Mouse (Mus musculus) G1E-ER4 (cell line): Measurements from ENCODE around the gene Pxylp1. TPM values are rescaled to one million over a fixed set of nuclear protein-coding genes. Genes with fewer than 3 reads are reported as not detected.

Source experiments
- GATA1 ChIP-seq: IDR thresholded peaks from one replicate; pipeline ENCODE4 v1.8.0; 2012; ENCODE audit warnings: low read length, inconsistent platforms
- polyA plus RNA-seq: library from polyadenylated mRNA; stranded (reverse); fragments of >175 nt; gene quantifications from 2 replicates; pipeline ENCODE4 v1.2.3, GENCODE M21; 2012

Pxylp1 gene
- polyA plus RNA-seq, 1 experiment, result not detected

DNA sequence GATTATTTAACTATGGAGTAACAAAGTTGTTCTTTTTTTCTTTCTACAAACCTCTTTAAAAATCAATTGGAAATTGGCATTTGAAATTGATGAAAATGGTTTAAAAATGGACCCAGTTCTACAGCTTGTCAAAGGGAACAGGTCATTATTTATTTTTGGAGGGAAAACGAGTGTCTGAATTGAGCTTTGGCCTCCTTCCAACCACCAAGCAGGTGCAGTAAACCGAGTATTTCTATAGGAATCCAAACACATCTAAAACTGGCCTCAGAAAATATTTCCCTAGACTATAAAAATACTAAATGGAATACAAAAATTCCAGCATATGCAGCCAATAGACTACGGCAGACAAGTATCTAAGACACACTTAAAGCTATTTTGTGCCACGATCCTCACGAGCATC, 68.9 kb downstream of the Pxylp1 start:
- TF ChIP-seq GATA1, result no peak

DNA sequence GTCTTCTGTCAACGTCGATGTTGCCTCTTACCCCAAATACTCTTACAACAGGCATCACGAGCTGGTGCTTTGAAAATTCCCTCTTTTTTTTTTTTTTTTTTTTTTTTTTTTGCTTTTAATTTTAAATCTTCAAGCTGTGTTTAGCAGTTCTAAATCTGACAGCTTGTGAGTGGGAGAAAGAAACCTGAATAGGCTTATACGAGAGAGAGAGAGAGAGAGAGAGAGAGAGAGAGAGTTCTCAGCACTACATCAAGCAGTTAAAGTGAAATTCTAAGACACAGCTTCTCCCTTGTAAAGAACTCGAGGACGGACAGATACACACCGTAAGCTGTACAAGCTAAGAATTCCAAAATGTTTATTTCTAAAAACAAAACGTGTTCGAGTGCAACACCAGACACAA, 69.5 kb downstream of the Pxylp1 start:
- TF ChIP-seq GATA1, result no peak

DNA sequence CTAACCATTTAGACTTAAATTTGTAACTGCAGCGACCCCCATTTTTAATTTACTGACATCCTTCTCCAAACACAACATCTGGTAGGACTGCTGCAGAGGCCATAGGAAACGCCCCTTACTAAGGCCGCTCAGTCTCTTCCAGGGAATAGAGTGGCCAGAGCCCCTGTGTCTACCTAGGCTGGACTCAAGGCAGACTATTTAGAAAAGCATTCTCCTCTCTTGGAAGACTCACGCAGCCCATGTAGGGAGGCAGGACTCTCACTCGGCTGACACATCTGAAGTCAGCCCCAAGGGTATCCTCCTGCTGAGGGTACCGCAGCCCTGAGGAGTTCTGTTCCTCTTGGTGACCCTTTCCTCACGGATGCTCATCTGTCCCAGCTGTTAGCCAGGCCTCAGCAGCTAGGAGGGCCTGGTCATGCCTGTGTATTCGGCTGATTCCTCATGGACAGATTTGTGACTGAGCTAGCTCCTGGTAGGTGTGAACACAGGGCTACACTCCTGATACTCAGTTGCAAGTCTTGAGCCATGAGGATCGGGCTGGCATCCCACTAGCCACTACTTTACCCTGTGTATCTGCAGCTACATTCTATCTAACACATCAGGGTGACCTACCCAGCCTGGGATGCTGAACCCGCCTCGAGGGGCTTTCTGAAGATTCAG, 73.5 kb downstream of the Pxylp1 start:
- no peak for TF ChIP-seq GATA1

DNA sequence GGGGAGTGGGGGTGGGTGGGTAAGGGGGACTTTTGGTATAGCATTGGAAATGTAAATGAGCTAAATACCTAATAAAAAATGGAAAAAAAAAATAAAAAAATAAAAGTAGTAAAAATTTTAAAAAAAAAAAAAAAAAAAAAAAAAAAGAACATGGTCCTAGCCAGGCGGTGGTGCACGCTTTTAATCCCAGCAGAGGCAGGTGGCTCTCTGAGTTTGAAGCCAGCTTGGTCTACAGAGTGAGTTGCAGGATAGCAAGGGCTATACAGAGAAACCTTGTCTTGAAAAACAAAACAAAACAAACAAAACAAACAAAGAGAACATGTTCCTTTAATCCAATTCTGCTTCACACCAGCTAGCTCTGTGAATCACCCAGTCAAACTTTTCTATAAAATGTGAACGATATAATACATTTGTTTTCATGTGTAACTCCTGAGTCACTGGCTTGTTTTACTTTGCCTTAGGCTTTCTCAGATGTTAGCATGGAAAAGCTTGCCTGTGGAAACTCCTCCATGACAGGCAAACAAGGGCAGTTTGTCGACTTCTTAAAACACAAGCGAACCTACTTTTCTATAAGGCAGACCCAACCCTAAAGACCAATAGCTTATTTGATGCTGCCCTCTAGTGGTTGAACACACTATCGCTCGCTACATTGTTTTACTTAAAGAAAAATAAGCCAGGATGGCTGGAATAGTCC, 74.2 kb downstream of the Pxylp1 start:
- no peak for TF ChIP-seq GATA1

DNA sequence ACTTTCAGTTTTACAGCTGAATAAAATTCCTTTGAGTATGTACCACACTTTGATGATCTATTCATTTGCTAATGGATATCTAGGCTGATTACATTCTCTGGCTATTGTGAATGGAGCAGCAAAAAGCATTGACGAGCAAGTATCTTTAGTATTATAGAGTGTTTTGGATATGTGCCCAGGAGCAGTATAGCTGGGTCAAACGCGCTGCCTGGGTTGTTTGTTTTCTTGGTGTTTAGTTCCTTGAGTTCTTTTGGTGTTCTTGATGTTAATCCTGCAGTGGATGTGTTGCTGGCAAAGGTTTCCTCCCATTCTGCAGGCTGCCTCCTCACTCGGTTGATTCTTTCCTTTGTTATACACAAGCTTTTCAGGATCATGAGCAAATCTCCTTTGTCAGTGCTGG, 80.5 kb downstream of the Pxylp1 start:
- no peak for TF ChIP-seq GATA1

DNA sequence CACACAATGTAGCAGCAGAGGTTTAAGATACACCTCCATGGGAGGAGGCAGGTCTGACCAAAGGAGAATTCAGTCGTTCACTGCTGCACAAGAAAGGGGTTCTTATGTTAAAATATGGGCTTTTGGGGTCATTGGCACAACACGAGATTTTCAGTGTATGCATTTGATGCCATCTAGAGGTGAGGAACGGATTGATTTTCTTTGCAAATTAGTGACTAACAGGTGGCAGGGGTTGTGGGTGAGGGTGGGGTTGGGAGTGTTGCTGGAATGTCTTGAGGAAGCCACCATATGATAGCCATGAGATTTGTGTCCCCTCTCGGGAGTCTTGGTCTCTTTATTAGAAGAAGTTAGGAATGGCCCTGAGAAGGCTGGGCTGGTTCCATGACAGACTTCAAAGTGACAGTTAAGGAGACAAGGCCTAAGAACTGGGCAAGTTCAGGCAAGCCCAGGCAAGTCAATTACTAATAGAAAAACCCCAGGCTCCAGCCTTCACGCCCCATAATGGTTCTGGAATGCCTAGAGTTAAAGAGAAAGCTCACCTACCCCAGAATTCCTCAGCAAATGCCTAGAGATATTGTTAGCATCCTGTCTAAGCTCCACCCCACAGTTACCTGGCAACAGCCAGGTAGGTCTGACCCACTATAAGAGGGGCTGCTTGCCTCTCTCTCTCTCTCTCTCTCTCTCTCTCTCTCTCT, 92.2 kb downstream of the Pxylp1 start:
- TF ChIP-seq GATA1, result no peak

DNA sequence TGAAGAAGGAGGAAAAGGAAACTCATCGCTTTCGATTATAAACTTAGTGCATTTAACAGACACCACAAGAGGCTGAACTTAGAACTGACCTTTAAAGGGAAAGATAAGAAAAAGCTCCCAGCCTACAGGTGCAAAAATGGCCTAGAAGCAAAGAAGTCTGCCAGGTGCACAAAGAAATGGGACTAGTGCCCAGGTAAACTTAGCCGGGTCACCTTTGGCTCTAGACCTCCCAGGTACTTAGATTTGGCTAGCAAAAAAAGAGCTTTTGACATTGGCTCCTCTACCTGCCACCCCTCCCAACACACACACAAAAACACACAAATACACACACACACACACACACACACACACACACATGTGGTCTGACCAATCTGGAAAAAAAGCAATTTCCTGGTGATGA, 95.2 kb downstream of the Pxylp1 start:
- TF ChIP-seq GATA1, result no peak

DNA sequence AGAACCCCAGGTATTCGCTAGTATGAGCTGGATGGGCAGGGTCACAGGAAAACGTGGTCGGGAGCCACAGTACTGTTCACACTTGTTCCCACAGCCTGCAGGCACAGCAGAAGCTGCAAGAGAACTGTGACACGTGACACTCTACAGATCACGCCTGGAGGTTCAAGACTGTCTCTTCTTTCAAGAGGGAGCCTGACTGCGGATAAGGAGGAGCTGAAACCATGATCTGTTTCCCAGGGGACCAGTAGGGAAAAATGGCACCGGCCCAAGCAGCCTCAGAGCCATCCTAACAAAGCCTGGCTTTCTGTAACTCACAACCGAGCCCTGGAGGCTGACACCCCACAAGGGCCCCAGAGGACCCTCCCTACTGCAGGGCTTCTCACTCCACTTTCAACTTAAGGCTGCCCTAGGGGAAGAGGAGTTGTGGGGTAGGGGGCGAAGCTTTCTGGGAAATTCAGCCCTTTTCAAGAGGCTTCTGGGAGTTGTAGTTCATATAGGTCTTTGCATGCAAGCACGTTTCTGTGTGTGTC, 97.0 kb downstream of the Pxylp1 start:
- TF ChIP-seq GATA1, result no peak

DNA sequence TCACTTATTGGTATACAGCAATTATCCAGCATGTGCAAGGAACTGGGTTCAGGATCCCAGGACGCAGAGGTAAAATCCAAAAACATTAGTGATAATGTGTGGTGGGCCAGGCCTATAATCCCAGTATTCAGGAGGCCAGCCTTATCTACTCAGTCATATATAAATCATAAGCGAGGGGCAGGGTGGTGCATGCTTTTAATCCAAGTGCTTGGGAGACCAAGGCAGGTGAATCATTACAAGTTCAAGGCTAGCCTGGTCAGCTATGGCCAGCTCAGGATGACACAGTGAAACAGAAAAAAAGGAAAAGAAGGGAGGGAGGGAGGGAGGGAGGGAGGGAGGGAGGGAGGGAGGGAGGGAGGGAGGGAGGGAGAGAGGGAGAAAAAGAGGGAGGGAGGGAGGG, 97.9 kb downstream of the Pxylp1 start:
- TF ChIP-seq GATA1, result no peak

DNA sequence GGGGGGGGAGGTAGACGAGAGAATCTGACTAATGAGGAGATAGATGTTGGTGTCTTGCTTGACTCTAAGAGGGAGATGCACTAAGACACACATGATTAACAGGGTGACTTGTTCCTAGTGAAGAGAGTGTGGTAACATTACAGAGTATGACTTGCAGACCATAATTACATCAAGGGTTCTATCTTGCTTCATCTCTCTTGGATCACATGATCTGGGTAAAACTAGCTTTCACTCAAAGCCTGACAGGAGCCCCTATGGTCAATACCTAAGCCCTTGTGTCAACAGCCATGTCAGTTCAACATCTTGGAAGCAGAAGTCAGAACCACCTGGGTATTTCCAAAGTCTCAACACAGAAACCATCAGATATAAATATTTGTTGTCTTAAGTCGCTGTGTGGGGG, 99.9 kb downstream of the Pxylp1 start:
- no peak for TF ChIP-seq GATA1

DNA sequence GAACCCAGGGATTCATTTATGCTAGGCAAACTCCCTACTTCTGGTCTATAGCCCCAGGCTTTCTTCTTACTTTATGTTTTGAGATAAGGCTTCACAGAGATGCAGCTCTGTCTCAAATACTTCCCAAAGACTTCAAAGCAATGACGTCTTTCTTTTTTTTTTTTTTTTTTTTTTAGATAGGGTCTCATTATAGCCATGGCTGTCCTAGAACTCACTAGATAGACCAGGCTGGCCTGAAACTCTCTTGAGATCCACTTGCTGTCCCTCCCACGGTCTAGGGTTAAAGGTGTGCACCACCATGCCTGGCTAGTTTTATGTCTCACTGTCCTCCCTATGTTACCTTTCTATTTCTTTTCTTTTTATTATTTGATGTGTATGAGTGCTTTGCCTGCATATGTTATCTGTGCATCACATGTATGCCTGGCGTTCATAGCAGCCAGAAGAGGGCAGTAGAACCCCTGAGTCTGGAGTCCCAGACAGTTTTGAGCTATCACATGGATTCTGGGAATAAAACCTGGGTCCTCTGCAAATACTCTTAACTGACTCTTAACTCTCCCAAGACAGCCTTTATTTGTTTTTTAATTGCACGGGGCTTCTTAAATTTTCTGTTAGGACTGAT, 102.0 kb downstream of the Pxylp1 start:
- TF ChIP-seq GATA1, result no peak

DNA sequence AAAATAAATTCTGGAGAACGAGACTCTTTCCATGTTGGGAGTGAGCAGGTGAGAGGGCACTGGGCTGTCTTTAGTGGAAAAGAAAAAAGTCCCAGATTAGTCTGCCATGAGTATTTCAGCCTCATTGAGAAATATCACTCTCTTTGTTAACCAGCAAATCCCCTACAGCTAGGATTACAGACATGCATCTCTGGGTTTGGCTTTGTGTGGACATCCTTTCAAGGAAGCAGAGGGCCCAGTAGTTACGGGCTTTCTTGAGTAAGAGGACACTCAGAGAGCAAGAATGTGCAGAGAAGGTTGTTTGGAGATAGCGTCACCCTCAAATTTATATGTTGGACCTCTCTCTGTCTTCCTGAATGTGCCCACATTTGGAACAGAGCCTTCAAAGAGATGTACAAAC, 102.6 kb downstream of the Pxylp1 start:
- TF ChIP-seq GATA1, result no peak

DNA sequence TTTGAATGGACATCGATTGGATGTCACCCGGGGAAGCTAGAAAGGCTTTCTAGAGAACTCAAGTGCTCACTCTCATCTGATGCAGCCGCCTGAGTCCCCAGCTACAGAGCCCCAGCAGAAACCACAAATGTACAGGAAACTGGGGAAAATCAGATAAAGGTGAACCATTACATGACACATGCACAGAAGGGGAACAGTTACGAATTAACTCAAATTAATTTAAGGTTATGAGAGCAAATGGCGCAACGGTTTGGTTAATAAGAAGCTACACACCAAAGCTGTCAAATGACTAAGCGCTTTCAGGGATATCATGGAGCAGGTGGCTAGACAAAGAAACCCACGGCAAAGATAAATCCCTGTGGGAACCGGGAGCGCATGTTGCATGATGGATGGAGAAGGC, 104.7 kb downstream of the Pxylp1 start:
- TF ChIP-seq GATA1, result peak; percentile 22

DNA sequence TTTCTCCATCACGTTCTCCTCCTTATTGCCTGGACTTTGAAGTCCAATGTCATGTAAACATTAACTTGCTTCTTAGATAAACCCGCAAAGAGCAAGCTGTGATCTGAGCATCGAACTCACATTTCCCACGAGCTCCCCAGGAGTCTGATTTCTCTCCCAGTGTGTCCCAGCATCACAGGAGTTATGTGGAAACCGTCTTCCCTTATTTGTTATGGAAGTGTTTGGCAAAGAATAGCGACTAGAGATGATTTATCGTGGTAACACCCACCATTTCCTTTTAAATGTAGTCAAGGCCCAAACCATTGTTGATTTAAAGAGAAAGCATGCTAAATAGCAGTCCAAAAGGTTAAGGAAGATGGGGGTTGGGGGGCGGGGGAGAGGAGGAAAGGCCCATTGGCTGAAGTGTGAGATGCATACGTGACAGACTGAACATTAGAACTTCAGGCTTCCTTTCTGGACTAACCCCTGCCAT, 106.6 kb downstream of the Pxylp1 start:
- TF ChIP-seq GATA1, result no peak

DNA sequence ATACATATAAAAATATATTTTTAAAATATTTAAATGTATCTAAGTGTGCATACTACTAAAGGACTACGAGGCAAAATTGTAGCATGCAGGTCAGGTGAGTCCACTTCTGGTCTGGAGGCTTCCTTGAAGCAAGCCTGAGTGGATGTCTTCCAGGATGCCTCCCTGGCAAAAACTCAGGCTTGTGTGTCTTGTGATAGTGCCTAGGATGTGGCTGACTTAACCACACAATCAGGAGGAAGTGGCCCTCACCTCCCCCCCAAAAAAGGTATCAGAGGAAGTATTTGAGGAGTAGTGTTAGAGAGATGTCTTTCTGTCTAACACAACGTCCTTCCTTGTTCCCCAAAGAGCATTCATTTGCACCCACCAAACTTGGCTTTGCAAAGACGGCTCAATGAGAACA, 107.3 kb downstream of the Pxylp1 start:
- TF ChIP-seq GATA1, result no peak

DNA sequence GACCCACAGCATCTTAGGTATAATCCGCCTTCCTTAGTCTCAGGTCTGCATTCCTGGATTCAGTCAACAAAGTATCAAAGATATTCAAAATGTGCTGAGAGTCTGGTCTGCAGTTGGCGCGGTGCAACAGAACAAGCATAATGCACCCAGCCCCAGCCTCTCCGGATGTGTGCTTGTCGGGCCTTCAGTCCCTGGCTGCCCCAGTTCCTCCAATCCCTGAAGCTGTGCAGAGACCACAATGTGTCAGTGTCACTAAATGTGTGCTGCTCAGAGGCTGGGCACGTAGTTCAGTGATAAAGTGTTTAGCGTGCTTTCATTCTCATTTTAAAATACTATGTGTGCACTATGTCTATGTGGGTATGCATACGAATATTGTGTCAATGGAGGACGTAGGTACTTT, 108.8 kb downstream of the Pxylp1 start:
- no peak for TF ChIP-seq GATA1

DNA sequence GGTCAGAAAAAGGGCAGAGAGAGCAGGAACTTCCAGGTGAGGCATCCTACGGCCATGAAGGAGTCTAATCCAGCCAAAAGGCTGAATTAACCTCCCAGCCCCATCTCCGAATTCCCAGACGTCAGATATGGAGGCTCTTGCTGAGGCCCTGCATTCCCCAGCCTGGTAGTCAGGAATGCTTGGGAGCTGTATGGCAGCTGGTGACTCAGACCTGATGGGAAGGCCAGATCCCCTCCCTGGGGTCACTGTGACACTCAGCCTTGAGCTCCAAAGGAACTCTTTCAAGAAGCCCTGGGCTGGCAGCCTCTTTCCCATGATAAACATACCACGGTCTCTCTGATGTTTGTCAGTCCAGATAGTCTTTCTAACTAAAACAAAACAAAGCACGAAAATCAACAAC, 109.2 kb downstream of the Pxylp1 start:
- TF ChIP-seq GATA1, result no peak
